Mouse (Mus musculus) spleen, adult 2 months (tissue): ENCODE measurements around the gene Alg9. TPM values are rescaled to one million over a fixed set of nuclear protein-coding genes. Genes with fewer than 3 reads are reported as not detected.

Source experiments
- DNase-seq, 2 experiments: peaks; one replicate each; pipeline versions ENCODE4 v3.0.0 to v3.0.0-alpha.2; 2012 to 2021; ENCODE audit warnings: low spot score in 2 of 2, low read depth in 1 of 2
- H3K27ac ChIP-seq: fragments of 200-500 bp; 2 replicates; pipeline ENCODE4 v1.5.1; 2012; ENCODE audit warnings: low read length, inconsistent platforms; ENCODE audit not compliant: insufficient read depth
- H3K27me3 ChIP-seq: fragments of 200-500 bp; 2 replicates; pipeline ENCODE4 v1.6.1; 2012; ENCODE audit warnings: mild to moderate bottlenecking, moderate library complexity, low read length, inconsistent platforms; ENCODE audit not compliant: control insufficient read depth, insufficient read depth
- H3K36me3 ChIP-seq: fragments of 200-500 bp; 2 replicates; pipeline ENCODE4 v1.6.1; 2012; ENCODE audit warnings: mild to moderate bottlenecking, low read length, inconsistent platforms; ENCODE audit not compliant: control insufficient read depth, insufficient read depth
- H3K4me1 ChIP-seq: fragments of 200-500 bp; 2 replicates; pipeline ENCODE4 v1.6.1; 2011; ENCODE audit warnings: inconsistent platforms; ENCODE audit not compliant: control insufficient read depth, insufficient read depth, insufficient read length
- H3K4me3 ChIP-seq: fragments of 200-500 bp; 2 replicates; pipeline ENCODE4 v1.5.1; 2011; ENCODE audit warnings: mild to moderate bottlenecking, inconsistent platforms; ENCODE audit not compliant: insufficient read depth, insufficient read length; ENCODE audit errors: extremely low read depth
- CTCF ChIP-seq: fragments of 200-500 bp; IDR thresholded peaks from 2 replicates; pipeline ENCODE4 v1.5.1; 2011; ENCODE audit warnings: mild to moderate bottlenecking, inconsistent platforms; ENCODE audit not compliant: insufficient read depth, insufficient read length, insufficient replicate concordance; ENCODE audit errors: extremely low read depth
- POLR2A ChIP-seq: fragments of 200-500 bp; IDR thresholded peaks from 2 replicates; pipeline ENCODE4 v1.6.1; 2011; ENCODE audit warnings: low read depth, low read length, inconsistent platforms
- WGBS: fragments of 180-500 bp; shearing (Covaris S2); methylation state at CpG from one replicate; pipeline ENCODE4 v1.1.7; 2018; 5-methylcytosine and 5-hydroxymethylcytosine counted together
- polyA plus RNA-seq: library from polyadenylated mRNA; depleted of rRNA; stranded (reverse); fragments of >200 nt; gene quantifications from 2 replicates; pipeline ENCODE4 v1.2.3, GENCODE M21; 2012

The Alg9 gene
- polyA plus RNA-seq, 1 experiment: 10.4 TPM

- WGBS: 27% methylated on average over 4 of the region's 4 CpGs
- no peak overlapping the region for H3K4me3 ChIP-seq
- no peak for TF ChIP-seq POLR2A
- TF ChIP-seq CTCF: no peak
- no peaks in the 10 kb centered on the region for H3K4me1 ChIP-seq
- no peak for DNase-seq
- H3K27ac ChIP-seq: no peak overlapping the region
- no peaks in the 10 kb centered on the region for H3K27me3 ChIP-seq
- peaks cover 7% of the 10 kb centered on the region for H3K36me3 ChIP-seq
Observed at GRCm38 (mm10) chr9:50815666-50816065, 40.8 kb downstream of the Alg9 start.

GRCm38 (mm10) chr9:50816512-50816911 is 41.7 kb downstream of the Alg9 start:
- no peak for DNase-seq
- Histone ChIP-seq H3K36me3 (peaks cover 7% of the 10 kb centered on the region), H3K27me3 (no peaks in the 10 kb centered on the region), H3K4me1 (no peaks in the 10 kb centered on the region), H3K4me3 (no peak overlapping the region), H3K27ac (no peak overlapping the region)
- 90% methylated on average over 1 of the region's 1 CpGs for WGBS
- TF ChIP-seq POLR2A (no peak), CTCF (no peak)

DNA sequence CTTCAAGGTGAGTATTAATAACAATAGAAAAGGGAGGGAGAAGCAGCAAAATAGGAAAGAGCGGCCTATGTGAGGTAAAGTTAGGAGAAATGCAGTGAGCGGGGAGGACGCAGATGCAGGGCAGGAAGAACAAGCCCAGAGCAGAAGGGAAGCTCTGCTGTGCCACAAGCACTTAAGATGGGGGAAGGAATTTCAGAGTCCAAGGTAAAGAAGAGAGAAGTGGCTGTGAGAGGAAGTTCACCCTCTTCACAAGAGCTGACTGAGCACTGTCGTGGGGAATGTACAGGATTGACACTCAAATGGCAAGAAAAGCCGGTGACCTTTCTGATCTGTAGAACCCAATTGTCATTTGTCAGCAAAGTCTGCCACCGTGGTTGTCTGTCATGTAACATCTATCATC is 43.2 kb downstream of the Alg9 start:
- Histone ChIP-seq H3K36me3 (peaks cover 7% of the 10 kb centered on the region), H3K27ac (no peak overlapping the region), H3K4me1 (no peaks in the 10 kb centered on the region), H3K27me3 (no peaks in the 10 kb centered on the region), H3K4me3 (no peak overlapping the region)
- DNase-seq: no peak
- TF ChIP-seq CTCF: no peak
- no peak for TF ChIP-seq POLR2A
- WGBS: 54% methylated on average over 6 of the region's 6 CpGs

DNA sequence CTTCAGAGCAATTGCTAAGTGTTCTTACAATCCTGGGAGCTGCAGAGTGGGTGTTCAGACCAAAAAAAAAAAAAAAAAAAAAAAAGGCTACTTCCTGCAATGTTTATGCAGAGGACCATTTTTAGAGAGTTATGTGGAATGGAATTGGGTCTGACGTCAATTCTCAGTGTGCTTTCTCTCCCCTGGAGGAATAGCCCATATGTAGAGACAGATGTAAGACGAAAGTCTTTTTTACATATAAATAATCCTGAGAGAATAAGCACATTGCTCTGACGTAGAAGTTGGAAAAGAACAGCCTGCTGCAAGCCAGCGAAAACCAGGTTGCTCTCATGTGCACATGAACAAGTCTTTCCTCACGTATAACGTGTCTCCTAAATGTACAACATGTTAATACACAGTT is 44.9 kb downstream of the Alg9 start:
- no peak for DNase-seq
- no peaks in the 10 kb centered on the region for H3K27me3 ChIP-seq
- WGBS: 95% methylated on average over 6 of the region's 6 CpGs
- no peak overlapping the region for H3K27ac ChIP-seq
- peaks cover 13% of the 10 kb centered on the region; the same call in 1 of the 2 replicates for H3K36me3 ChIP-seq
- TF ChIP-seq CTCF: no peak
- no peak for TF ChIP-seq POLR2A
- H3K4me3 ChIP-seq: no peak overlapping the region
- H3K4me1 ChIP-seq: no peaks in the 10 kb centered on the region

GRCm38 (mm10) chr9:50821651-50822050 is 46.8 kb downstream of the Alg9 start:
- DNase-seq: no peak
- no peak for TF ChIP-seq CTCF
- no peak for TF ChIP-seq POLR2A
- Histone ChIP-seq H3K4me3 (no peak overlapping the region), H3K36me3 (peaks cover 13% of the 10 kb centered on the region; the same call in 1 of the 2 replicates), H3K27me3 (no peaks in the 10 kb centered on the region), H3K27ac (no peak overlapping the region), H3K4me1 (no peaks in the 10 kb centered on the region)
- 96% methylated on average over 6 of the region's 6 CpGs for WGBS

GRCm38 (mm10) chr9:50822216-50822615 is 47.4 kb downstream of the Alg9 start:
- no peaks in the 10 kb centered on the region for H3K27me3 ChIP-seq
- WGBS: 92% methylated on average over 5 of the region's 5 CpGs
- peaks cover 11% of the 10 kb centered on the region; the same call in 1 of the 2 replicates for H3K36me3 ChIP-seq
- no peak for TF ChIP-seq POLR2A
- TF ChIP-seq CTCF: no peak
- no peaks in the 10 kb centered on the region for H3K4me1 ChIP-seq
- H3K4me3 ChIP-seq: no peak overlapping the region
- DNase-seq: no peak
- no peak overlapping the region for H3K27ac ChIP-seq

GRCm38 (mm10) chr9:50823779-50824453 is 49.1 kb downstream of the Alg9 start:
- peaks cover 10% of the 10 kb centered on the region; the same call in 1 of the 2 replicates for H3K36me3 ChIP-seq
- no peak overlapping the region; the same call in 1 of the 2 replicates for H3K27ac ChIP-seq
- H3K27me3 ChIP-seq: no peaks in the 10 kb centered on the region
- WGBS: 78% methylated on average over 11 of the region's 11 CpGs
- TF ChIP-seq POLR2A (no peak), CTCF (no peak)
- no peak overlapping the region for H3K4me3 ChIP-seq
- no peak for DNase-seq
- H3K4me1 ChIP-seq: no peaks in the 10 kb centered on the region
